Mouse (Mus musculus) left cerebral cortex, postnatal 4 days (tissue): ENCODE data around the gene Traf7. TPM values are rescaled to one million over a fixed set of nuclear protein-coding genes. Genes with fewer than 3 reads are reported as not detected.

Experiments
- DNase-seq: peaks from one replicate; pipeline ENCODE4 v3.0.0-alpha.2; 2022
- intact Hi-C: fragments of 180-260 bp; cut with DNase I; formaldehyde crosslinking; loops from one replicate; pipeline ENCODE4 v1.15.1; 2025
- total RNA-seq, 2 experiments: library from RNA; stranded (reverse); gene quantifications; 2 replicates each; pipeline ENCODE4 v1.2.3; 2021

The Traf7 gene
- total RNA-seq, 2 experiments from 2014 or later: 166 to 172 TPM

- no peak for DNase-seq
- intact Hi-C loops: no loop called here
Measured at GRCm38 (mm10) chr17:24507806-24508460, 19.8 kb downstream of the Traf7 start.

GRCm38 (mm10) chr17:24507129-24507664 is 20.5 kb downstream of the Traf7 start:
- intact Hi-C loops: no loop called here

GRCm38 (mm10) chr17:24506332-24507070 is 21.2 kb downstream of the Traf7 start:
- intact Hi-C loops: no loop called here
- DNase-seq: peak; percentile 53

More at GRCm38 (mm10) chr17:24507129-24507664, 20.5 kb downstream of the Traf7 start:
- peak; percentile 60 for DNase-seq

- peak; percentile 56 for DNase-seq
- intact Hi-C loops: no loop called here
Measured at GRCm38 (mm10) chr17:24505286-24505955, 22.3 kb downstream of the Traf7 start.

GRCm38 (mm10) chr17:24504085-24504484 is 23.7 kb downstream of the Traf7 start:
- intact Hi-C loops: no loop called here
- no peak for DNase-seq

- intact Hi-C loops: no loop called here
- no peak for DNase-seq
Measured at GRCm38 (mm10) chr17:24502208-24502607, 25.5 kb downstream of the Traf7 start.

- no peak for DNase-seq
- intact Hi-C loops: no loop called here
Measured at GRCm38 (mm10) chr17:24496026-24496425, 31.7 kb downstream of the Traf7 start.

- intact Hi-C loops: no loop called here
- DNase-seq: peak; percentile 64
Measured at GRCm38 (mm10) chr17:24495443-24495842, 32.3 kb downstream of the Traf7 start.

GRCm38 (mm10) chr17:24494627-24495335 is 33.0 kb downstream of the Traf7 start:
- DNase-seq: peak; percentile 76
- intact Hi-C loops: no loop called here

- intact Hi-C loops: no loop called here
- DNase-seq: no peak
Measured at GRCm38 (mm10) chr17:24490399-24490798, 37.3 kb downstream of the Traf7 start.

GRCm38 (mm10) chr17:24489265-24490030 is 38.3 kb downstream of the Traf7 start:
- DNase-seq: no peak
- intact Hi-C loops: no loop called here

GRCm38 (mm10) chr17:24488662-24489264 is 39.0 kb downstream of the Traf7 start:
- DNase-seq: peak; percentile 50
- intact Hi-C loops: no loop called here

GRCm38 (mm10) chr17:24488186-24488661 is 39.5 kb downstream of the Traf7 start, which contains the start of gene Caskin1:
Caskin1 (plus strand) TSS chr17:24488601.
- peak; percentile 61 for DNase-seq
- intact Hi-C loops: no loop called here

GRCm38 (mm10) chr17:24485090-24485860 is 42.5 kb downstream of the Traf7 start:
- intact Hi-C loops: no loop called here
- peak; percentile 84 for DNase-seq

- DNase-seq: no peak
- intact Hi-C loops: no loop called here
Measured at GRCm38 (mm10) chr17:24483495-24483894, 44.2 kb downstream of the Traf7 start.

GRCm38 (mm10) chr17:24481027-24481815 is 46.5 kb downstream of the Traf7 start:
- intact Hi-C loops: no loop called here
- no peak for DNase-seq

GRCm38 (mm10) chr17:24480201-24480826 is 47.4 kb downstream of the Traf7 start:
- no peak for DNase-seq
- intact Hi-C loops: no loop called here
